Mouse (Mus musculus): ENCODE measurements around the gene Llgl2. TPM values are rescaled to one million over a fixed set of nuclear protein-coding genes. Genes with fewer than 3 reads are reported as not detected.
A peak's percentile ranks its signal among the peaks of the same experiment; 100 is the strongest.

Gene Llgl2
- total and polyA plus RNA-seq, 3 experiments: 8.0 to 22.5 (median 9.3) TPM

DNA sequence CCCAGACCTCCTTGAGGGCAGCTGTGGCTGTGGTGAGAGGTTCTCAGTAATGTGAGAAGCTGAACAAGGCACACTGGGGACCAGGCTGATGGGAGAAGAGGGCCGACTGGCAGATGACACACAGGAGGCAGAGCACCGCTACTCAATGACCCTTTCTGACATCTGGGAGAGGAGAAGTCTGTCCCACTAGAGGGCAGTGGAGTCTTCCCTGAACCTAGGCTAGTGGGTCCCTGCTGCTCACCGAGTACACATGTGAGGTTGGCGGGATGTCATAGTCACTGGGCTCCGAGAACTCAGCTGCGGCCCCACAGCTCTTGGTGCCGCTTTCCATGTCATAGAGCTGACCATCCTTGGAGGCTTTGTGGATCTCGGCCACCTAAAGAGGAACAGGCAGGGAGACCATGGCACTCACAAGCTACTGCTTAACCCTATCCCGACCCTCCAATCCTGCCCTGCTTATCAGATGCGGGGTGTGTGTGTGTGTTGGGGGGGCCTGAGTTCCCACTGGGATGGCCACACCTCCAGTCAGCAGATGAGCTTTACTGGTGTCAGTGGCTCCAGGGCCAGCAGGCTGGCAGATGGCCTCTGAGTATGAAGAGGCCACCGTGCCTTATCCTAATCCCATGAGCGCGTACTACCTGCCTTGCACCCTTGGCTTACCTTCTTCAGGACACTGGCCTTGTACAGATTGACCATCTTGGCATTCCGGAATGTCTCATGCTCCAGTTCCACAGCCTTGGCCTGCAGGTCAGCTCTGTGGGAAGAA is 71.1 kb downstream of the Llgl2 start:
- no peak for DNase-seq (ENCODE audit: low spot score)
- ATAC-seq (ENCODE audit: extremely low read depth, insufficient number of reproducible peaks, low FRiP score, poor library complexity, severe bottlenecking): no peak
- Histone ChIP-seq H3K27me3 (ENCODE audit: insufficient read depth, low read length) (peaks cover 2% of the 10 kb centered on the region; the same call in 1 of the 2 replicates), H3K36me3 (replicated peaks) (peaks cover 77% of the 10 kb centered on the region), H3K9me3 (replicated peaks) (no peaks in the 10 kb centered on the region), H3K4me3 (ENCODE audit: low read depth, low read length) (no peak overlapping the region), H3K4me1 (ENCODE audit: insufficient read depth, low read depth, low read length) (peaks cover 29% of the 10 kb centered on the region)
- no peak for TF ChIP-seq GATA2 (IDR thresholded peaks at IDR 0.05; ENCODE audit: borderline replicate concordance, low read depth, low read length)
- TF ChIP-seq GATA1 (IDR thresholded peaks at IDR 0.05; ENCODE audit: borderline replicate concordance, low read length): no peak
- no peak for TF ChIP-seq CTCF (IDR thresholded peaks at IDR 0.05; ENCODE audit: low read depth, low read length)
- TF ChIP-seq TAL1 (conservative IDR thresholded peaks at IDR 0.05; ENCODE audit: low read depth, low read length): no peak
- no peak for TF ChIP-seq POLR2AphosphoS5 (IDR thresholded peaks at IDR 0.05; ENCODE audit: insufficient replicate concordance, low read depth, low read length)

DNA sequence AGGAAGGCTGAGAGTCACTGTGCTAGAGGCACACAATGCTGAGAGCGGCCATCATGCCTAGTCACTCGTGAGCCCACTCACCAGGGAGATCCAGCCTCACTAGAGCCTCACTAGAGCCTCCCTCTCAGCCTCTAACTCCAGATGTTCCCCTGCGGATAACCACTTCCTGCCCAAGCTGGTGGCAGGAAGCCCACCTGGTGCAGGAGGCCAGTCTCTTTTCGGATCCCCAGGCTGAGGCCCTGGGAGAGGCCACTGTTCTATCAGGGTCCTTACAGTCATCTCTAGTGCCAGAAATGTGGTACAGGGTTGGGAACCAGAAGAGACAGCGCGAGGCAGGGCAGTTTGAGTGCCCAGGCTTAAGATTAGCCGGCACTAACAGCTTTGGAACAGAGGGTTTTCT is 74.6 kb downstream of the Llgl2 start:
- DNase-seq (ENCODE audit: low spot score) (no peak), ATAC-seq (ENCODE audit: extremely low read depth, insufficient number of reproducible peaks, low FRiP score, poor library complexity, severe bottlenecking) (no peak)
- Histone ChIP-seq H3K27me3 (ENCODE audit: insufficient read depth, low read length) (no peaks in the 10 kb centered on the region), H3K4me3 (ENCODE audit: low read depth, low read length) (peak overlapping the region; percentile 15; the same call in 1 of the 2 replicates), H3K36me3 (replicated peaks) (peaks cover 81% of the 10 kb centered on the region), H3K4me1 (ENCODE audit: insufficient read depth, low read depth, low read length) (peaks cover 63% of the 10 kb centered on the region), H3K9me3 (replicated peaks) (no peaks in the 10 kb centered on the region)
- no peak for TF ChIP-seq GATA1 (IDR thresholded peaks at IDR 0.05; ENCODE audit: borderline replicate concordance, low read length)
- no peak for TF ChIP-seq GATA2 (IDR thresholded peaks at IDR 0.05; ENCODE audit: borderline replicate concordance, low read depth, low read length)

DNA sequence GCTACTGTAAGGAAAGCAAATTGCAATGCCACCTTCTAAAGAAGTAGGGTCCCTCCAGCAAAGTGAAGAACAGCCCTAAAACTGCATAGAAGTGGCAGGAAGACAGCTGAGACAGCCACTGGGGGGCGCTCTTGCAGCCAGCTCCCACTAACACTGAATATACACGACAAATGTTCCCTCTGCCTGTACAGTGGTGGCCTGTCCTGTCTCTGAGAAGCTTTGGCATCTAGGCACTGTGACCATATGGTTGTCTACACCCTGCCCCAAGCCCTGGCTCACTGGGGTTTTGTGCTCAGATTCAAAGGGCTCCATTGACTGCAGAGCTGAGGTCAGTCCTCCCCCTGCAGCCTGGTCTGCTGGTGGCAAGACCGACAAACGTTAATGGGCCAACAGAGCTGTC is 75.0 kb downstream of the Llgl2 start:
- H3K27me3 ChIP-seq (ENCODE audit: insufficient read depth, low read length): no peaks in the 10 kb centered on the region
- no peaks in the 10 kb centered on the region for H3K9me3 ChIP-seq (replicated peaks)
- peaks cover 81% of the 10 kb centered on the region for H3K36me3 ChIP-seq (replicated peaks)
- H3K4me1 ChIP-seq (ENCODE audit: insufficient read depth, low read depth, low read length): peaks cover 67% of the 10 kb centered on the region
- no peak for TF ChIP-seq TAL1 (conservative IDR thresholded peaks at IDR 0.05; ENCODE audit: low read depth, low read length)
- TF ChIP-seq CTCF (IDR thresholded peaks at IDR 0.05; ENCODE audit: low read depth, low read length): peak; percentile 91
- peak; percentile 56 for DNase-seq (ENCODE audit: low spot score)
- no peak for ATAC-seq (ENCODE audit: extremely low read depth, insufficient number of reproducible peaks, low FRiP score, poor library complexity, severe bottlenecking)
- peak overlapping the region; percentile 39; the same call in 1 of the 2 replicates for H3K4me3 ChIP-seq (ENCODE audit: low read depth, low read length)

DNA sequence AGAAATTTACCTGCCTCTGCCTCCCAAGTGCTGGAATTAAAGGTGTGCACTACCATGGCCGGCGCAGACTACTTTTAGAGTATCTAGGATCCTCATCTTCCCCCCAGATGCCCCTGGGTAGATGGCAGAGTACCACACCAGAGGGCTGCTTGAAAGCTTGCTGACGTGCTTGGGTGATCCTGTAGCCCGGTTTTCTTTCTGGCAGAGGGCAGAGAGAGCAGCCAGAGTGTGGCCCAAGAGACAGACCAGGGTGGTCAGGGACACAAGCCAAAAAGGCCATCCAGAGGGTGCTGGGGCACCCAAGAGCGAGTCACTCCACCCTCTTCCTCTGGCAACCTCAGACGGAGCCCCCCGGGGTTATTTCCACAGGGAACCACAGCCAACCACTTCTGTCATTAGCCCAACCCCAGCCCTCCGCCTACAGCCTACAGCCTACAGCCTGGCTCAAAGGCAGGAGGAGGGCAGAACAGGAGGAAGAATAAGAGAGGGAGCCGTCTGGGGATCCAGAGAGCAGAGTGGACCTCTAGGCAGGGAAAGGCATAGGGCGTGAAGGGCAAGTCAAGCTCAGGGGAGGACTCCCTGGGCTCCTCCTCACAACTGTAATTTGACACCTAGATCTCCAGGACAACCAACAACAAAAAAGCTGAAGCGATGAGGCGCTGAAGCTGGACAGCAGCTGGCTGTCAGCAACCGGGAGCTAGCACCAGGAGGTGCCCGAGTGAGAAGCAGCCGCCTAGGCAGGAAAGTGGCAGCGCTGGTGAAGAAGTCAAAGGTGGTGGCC is 75.8 kb downstream of the Llgl2 start, which contains the start of gene Smim5:
TSS of gene Smim5 (plus strand) at position 481 of the 781 bp plus-strand sequence.
- Histone ChIP-seq H3K4me1 (ENCODE audit: insufficient read depth, low read depth, low read length) (peaks cover 75% of the 10 kb centered on the region), H3K9me3 (replicated peaks) (no peaks in the 10 kb centered on the region), H3K27me3 (ENCODE audit: insufficient read depth, low read length) (no peaks in the 10 kb centered on the region), H3K4me3 (ENCODE audit: low read depth, low read length) (peak within 1 kb of the TSS; percentile 76), H3K36me3 (replicated peaks) (peaks cover 81% of the 10 kb centered on the region)
- ATAC-seq (ENCODE audit: extremely low read depth, insufficient number of reproducible peaks, low FRiP score, poor library complexity, severe bottlenecking): peak; percentile 41
- TF ChIP-seq GATA1 (IDR thresholded peaks at IDR 0.05; ENCODE audit: borderline replicate concordance, low read length) (no peak), CTCF (IDR thresholded peaks at IDR 0.05; ENCODE audit: low read depth, low read length) (no peak), GATA2 (IDR thresholded peaks at IDR 0.05; ENCODE audit: borderline replicate concordance, low read depth, low read length) (no peak), TAL1 (conservative IDR thresholded peaks at IDR 0.05; ENCODE audit: low read depth, low read length) (no peak), POLR2AphosphoS5 (IDR thresholded peaks at IDR 0.05; ENCODE audit: insufficient replicate concordance, low read depth, low read length) (no peak)
- no peak for DNase-seq (ENCODE audit: low spot score)

DNA sequence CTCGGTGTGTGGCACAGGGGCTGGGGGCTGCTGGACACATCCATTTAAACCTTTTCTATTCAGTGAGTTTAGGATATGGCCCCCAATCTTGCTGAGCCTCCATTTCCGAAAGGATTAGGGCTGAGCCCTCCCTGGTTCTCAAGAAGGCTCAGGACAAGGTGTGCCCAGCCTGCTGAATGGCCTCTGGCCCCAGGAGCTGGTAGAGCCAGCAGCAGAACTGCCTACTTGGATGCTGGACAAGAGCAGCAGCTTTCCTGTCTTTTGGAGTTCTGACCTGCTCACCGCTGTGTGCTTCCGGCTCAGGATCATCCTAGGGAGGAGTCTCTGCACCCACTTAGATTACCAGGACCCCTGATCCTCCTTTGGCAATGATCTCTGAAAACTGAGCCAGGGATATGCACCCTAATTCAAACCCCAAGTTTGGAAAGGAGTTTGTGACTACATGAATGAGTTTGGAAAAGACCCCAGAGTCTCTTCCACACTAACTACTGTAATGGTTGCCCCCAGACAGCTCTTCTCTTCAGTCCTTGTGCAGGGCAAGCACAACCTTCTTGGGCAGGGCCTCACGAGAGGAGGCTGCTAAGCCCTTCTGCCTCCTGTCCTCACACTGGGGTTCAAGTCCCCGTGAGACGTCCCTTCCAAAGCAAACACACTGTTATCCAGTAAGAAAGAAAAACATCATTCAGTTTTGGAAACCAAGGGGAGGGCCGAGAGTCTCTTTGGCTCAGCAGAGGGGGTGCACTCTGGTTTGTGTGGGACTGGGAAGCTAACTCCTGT is 76.9 kb downstream of the Llgl2 start:
- H3K4me1 ChIP-seq (ENCODE audit: insufficient read depth, low read depth, low read length): peaks cover 78% of the 10 kb centered on the region

More for the DNA sequence above, 76.9 kb downstream of the Llgl2 start:
- no peak for DNase-seq (ENCODE audit: low spot score)
- peaks cover 81% of the 10 kb centered on the region for H3K36me3 ChIP-seq (replicated peaks)
- H3K9me3 ChIP-seq (replicated peaks): no peaks in the 10 kb centered on the region
- H3K4me3 ChIP-seq (ENCODE audit: low read depth, low read length): peak overlapping the region; percentile 76
- ATAC-seq (ENCODE audit: extremely low read depth, insufficient number of reproducible peaks, low FRiP score, poor library complexity, severe bottlenecking): no peak
- H3K27me3 ChIP-seq (ENCODE audit: insufficient read depth, low read length): no peaks in the 10 kb centered on the region
- TF ChIP-seq GATA2 (IDR thresholded peaks at IDR 0.05; ENCODE audit: borderline replicate concordance, low read depth, low read length) (no peak), CTCF (IDR thresholded peaks at IDR 0.05; ENCODE audit: low read depth, low read length) (no peak), POLR2AphosphoS5 (IDR thresholded peaks at IDR 0.05; ENCODE audit: insufficient replicate concordance, low read depth, low read length) (no peak), TAL1 (conservative IDR thresholded peaks at IDR 0.05; ENCODE audit: low read depth, low read length) (no peak), GATA1 (IDR thresholded peaks at IDR 0.05; ENCODE audit: borderline replicate concordance, low read length) (no peak)

Data from G1E (cell line).